Mouse (Mus musculus) hindbrain, embryonic 10.5 days (tissue): ENCODE measurements at regions not wholly inside any gene's neighbourhood (a gene's known extent, or its start where the extent isn't known, plus 50 kb on each side); places are given as distances from the start of the nearest gene placed in this dataset.

Source experiments
- DNase-seq: peaks from one replicate; pipeline ENCODE4 v3.0.0-alpha.2; 2017; ENCODE audit warnings: low spot score
- H3K27ac ChIP-seq: fragments of 300-500 bp; sonication (generic); 2 replicates; pipeline ENCODE4 v1.5.1; 2016; ENCODE audit warnings: mild to moderate bottlenecking, moderate library complexity
- H3K27me3 ChIP-seq: fragments of 300-500 bp; sonication (generic); 2 replicates; pipeline ENCODE4 v1.6.1; 2016; ENCODE audit warnings: mild to moderate bottlenecking; ENCODE audit not compliant: poor library complexity, insufficient read depth, severe bottlenecking
- H3K36me3 ChIP-seq: fragments of 300-500 bp; sonication (generic); 2 replicates; pipeline ENCODE4 v1.6.1; 2016; ENCODE audit warnings: mild to moderate bottlenecking, moderate library complexity
- H3K4me1 ChIP-seq: fragments of 300-500 bp; sonication (generic); replicated peaks from 2 replicates; pipeline ENCODE4 v1.6.1; 2016; ENCODE audit warnings: mild to moderate bottlenecking
- H3K4me3 ChIP-seq: fragments of 300-500 bp; sonication (generic); 2 replicates; pipeline ENCODE4 v1.5.1; 2016; ENCODE audit warnings: mild to moderate bottlenecking, moderate library complexity
- H3K9me3 ChIP-seq: fragments of 300-500 bp; sonication (generic); 2 replicates; pipeline ENCODE4 v1.6.1; 2016; ENCODE audit warnings: mild to moderate bottlenecking, moderate library complexity
- WGBS: fragments of 180-500 bp; shearing (Covaris S2); methylation state at CpG from one replicate; pipeline ENCODE4 v1.1.7; 2016; 5-methylcytosine and 5-hydroxymethylcytosine counted together

GRCm38 (mm10) chr4:70844742-70845141 is 309.9 kb upstream of the Megf9 start:
- no peaks in the 10 kb centered on the region for H3K9me3 ChIP-seq
- no peaks in the 10 kb centered on the region for H3K4me1 ChIP-seq
- 73% methylated on average over 1 of the region's 1 CpGs for WGBS
- no peaks in the 10 kb centered on the region for H3K36me3 ChIP-seq
- no peak overlapping the region for H3K4me3 ChIP-seq
- H3K27ac ChIP-seq, result no peak overlapping the region
- no peaks in the 10 kb centered on the region for H3K27me3 ChIP-seq
- DNase-seq, result no peak

- no peak for DNase-seq
- H3K9me3 ChIP-seq, result no peaks in the 10 kb centered on the region
- WGBS, result 80% methylated on average over 2 of the region's 2 CpGs
- no peaks in the 10 kb centered on the region for H3K4me1 ChIP-seq
- H3K36me3 ChIP-seq, result no peaks in the 10 kb centered on the region
- H3K27ac ChIP-seq, result no peak overlapping the region
- no peaks in the 10 kb centered on the region for H3K27me3 ChIP-seq
- no peak overlapping the region for H3K4me3 ChIP-seq
Measured at GRCm38 (mm10) chr4:70810956-70811316, 276.1 kb upstream of the Megf9 start.

DNA sequence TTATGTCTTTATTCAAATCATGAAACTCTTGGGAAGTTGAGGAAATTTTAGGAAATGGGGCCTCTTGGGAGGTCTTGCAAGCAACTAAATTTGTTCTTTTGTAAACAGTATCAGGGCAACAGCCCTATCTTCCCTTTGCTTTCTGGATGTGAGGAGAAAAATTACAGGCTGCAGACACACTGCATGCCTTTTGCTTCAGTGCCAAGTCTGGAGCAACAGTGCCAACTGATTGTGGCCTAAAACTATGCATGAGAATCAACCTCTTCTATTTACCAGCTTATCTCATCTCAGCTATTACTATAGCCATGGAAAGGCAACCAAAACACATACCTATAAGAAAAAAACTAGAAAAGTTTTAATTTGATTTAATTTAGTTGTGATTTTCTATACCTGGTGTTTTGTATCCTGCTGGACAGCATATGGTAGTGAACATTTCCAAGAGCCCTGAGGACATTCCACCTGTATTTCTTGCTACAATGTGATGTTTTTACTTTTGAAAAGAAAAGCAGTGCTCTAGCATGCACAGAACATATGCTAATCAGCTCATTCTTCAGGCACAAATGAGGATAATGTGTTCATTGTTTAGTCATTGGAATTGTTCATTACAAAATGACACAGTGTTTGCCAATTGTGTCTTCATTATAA is 275.6 kb upstream of the Megf9 start:
- no peaks in the 10 kb centered on the region for H3K9me3 ChIP-seq
- no peaks in the 10 kb centered on the region for H3K36me3 ChIP-seq
- no peak overlapping the region for H3K27ac ChIP-seq
- no peaks in the 10 kb centered on the region for H3K27me3 ChIP-seq
- no peak for DNase-seq
- no peaks in the 10 kb centered on the region for H3K4me1 ChIP-seq
- H3K4me3 ChIP-seq, result no peak overlapping the region

DNA sequence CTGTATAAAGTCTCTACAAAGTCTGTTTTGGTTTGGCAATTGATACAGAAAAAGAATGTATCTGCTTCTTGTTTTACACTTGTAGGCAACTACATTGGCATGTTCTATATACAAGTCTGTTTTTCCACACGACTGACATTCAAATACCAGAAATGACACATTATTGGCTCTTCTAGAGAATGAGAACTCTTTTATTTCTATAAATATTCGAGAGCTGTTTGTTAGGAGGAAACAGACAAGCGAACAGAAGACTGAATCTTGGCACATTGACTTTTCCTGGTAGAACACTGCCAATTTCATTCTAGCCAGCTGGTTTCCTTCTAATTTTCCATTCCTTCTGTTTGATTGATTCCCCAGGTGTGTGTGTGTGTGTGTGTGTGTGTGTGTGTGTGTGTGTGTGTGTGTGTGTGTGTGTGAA is 270.1 kb upstream of the Megf9 start:
- 78% methylated on average over 3 of the region's 3 CpGs for WGBS

DNA sequence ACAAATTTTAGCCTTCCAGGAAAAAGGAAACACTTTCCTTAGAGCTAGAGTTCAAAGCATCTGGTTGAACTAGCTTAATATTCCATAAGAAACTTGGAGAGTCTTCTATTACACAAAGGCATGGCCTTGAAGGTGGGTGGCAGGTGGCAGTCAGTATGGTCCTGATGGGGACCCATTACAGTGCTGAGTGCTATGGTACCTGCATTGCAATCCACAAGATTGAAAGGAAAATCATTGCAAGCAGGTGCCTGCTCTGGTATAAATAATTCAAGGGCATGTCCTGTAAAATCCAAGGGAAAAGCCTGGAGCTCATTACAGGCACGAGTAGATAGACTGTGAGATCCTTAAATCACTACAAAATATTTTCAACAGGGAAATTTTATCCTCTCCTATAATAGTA is 263.7 kb upstream of the Megf9 start:
- 70% methylated on average over 1 of the region's 1 CpGs for WGBS
- DNase-seq, result no peak
- no peaks in the 10 kb centered on the region for H3K9me3 ChIP-seq
- H3K36me3 ChIP-seq, result no peaks in the 10 kb centered on the region
- no peak overlapping the region for H3K27ac ChIP-seq
- no peaks in the 10 kb centered on the region for H3K27me3 ChIP-seq
- no peaks in the 10 kb centered on the region for H3K4me1 ChIP-seq
- H3K4me3 ChIP-seq, result no peak overlapping the region

More for the DNA sequence above, 270.1 kb upstream of the Megf9 start:
- Histone ChIP-seq H3K9me3 (no peaks in the 10 kb centered on the region), H3K27me3 (no peaks in the 10 kb centered on the region), H3K27ac (no peak overlapping the region), H3K4me3 (no peak overlapping the region), H3K36me3 (no peaks in the 10 kb centered on the region), H3K4me1 (no peaks in the 10 kb centered on the region)
- no peak for DNase-seq

- Histone ChIP-seq H3K9me3 (no peaks in the 10 kb centered on the region), H3K27ac (no peak overlapping the region), H3K4me3 (no peak overlapping the region), H3K4me1 (no peaks in the 10 kb centered on the region), H3K27me3 (no peaks in the 10 kb centered on the region), H3K36me3 (no peaks in the 10 kb centered on the region)
- 88% methylated on average over 3 of the region's 3 CpGs for WGBS
- no peak for DNase-seq
Measured at GRCm38 (mm10) chr4:70797935-70798334, 263.1 kb upstream of the Megf9 start.

GRCm38 (mm10) chr4:70783487-70783886 is 248.7 kb upstream of the Megf9 start:
- WGBS, result 70% methylated on average over 2 of the region's 2 CpGs
- no peak for DNase-seq

DNA sequence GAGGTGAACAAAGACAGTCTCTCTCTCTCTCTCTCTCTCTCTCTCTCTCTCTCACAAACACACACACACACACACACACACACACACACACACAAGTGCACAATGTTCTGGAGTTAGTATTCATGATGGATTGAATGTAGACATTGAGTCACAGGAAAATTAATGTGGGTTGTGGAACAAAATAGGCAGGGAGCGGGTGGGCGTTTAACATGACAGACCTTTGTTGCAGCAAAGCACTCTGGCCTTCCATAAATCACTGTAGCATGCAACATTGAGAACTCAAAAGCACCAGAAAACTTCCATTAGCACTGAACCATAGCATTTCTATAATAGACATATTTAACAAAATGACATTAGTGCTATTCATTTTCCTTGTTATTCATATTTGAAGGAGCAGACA is 246.8 kb upstream of the Megf9 start:
- Histone ChIP-seq H3K27me3 (no peaks in the 10 kb centered on the region), H3K4me1 (no peaks in the 10 kb centered on the region), H3K27ac (no peak overlapping the region), H3K36me3 (no peaks in the 10 kb centered on the region), H3K4me3 (no peak overlapping the region), H3K9me3 (no peaks in the 10 kb centered on the region)
- 78% methylated on average over 2 of the region's 2 CpGs for WGBS
- no peak for DNase-seq

More at GRCm38 (mm10) chr4:70783487-70783886, 248.7 kb upstream of the Megf9 start:
- Histone ChIP-seq H3K36me3 (no peaks in the 10 kb centered on the region), H3K4me3 (no peak overlapping the region), H3K9me3 (no peaks in the 10 kb centered on the region), H3K4me1 (no peaks in the 10 kb centered on the region), H3K27me3 (no peaks in the 10 kb centered on the region), H3K27ac (no peak overlapping the region)

DNA sequence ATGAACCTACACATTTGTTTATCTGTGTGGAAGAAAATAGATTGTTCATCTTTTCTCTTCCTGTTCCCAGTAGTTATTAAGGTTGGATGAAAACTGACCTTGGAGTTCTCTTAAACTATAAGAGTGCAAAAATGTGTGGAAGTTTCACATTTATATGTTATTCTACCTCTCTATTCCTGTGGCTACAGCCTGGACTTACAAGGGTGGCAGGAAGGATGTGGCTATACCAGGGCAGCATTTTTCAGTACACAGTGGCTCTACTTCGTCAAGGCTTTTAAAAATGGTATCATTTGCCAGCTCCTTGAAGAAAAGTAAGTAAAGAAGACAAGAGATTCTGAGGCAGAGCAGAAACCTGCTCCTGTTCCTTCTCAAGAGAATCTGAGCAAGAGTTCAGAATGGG is 241.5 kb upstream of the Megf9 start:
- WGBS, result 90% methylated on average over 1 of the region's 1 CpGs
- Histone ChIP-seq H3K9me3 (no peaks in the 10 kb centered on the region), H3K27ac (no peak overlapping the region), H3K27me3 (no peaks in the 10 kb centered on the region), H3K36me3 (no peaks in the 10 kb centered on the region), H3K4me3 (no peak overlapping the region), H3K4me1 (no peaks in the 10 kb centered on the region)
- no peak for DNase-seq

GRCm38 (mm10) chr4:70743425-70743824 is 208.6 kb upstream of the Megf9 start:
- Histone ChIP-seq H3K4me1 (0 out of 2 replicates have a peak, but pooled peaks cover 11% of the 10 kb centered on the region), H3K27ac (no peak overlapping the region), H3K36me3 (no peaks in the 10 kb centered on the region), H3K27me3 (no peaks in the 10 kb centered on the region), H3K9me3 (no peaks in the 10 kb centered on the region), H3K4me3 (no peak overlapping the region)
- DNase-seq, result no peak
- 82% methylated on average over 1 of the region's 1 CpGs for WGBS

DNA sequence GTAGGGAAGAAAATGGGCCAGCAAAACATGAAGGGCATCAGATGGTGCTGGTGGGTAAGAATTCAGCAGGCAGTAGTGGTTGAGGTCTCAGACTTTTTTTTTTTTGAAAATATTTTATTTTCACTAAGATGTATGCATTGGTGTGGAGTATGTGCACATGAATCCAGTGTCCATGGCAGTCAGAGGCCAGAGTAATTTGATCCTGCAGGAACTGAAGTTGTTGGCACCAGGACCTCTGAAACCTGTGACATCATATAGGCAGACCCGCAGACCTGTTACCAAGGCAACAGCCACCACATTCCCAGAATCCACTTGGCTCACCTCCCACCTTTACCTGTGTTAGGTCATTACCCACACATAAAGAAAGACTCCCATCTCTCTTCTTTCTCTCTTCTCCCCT is 207.2 kb upstream of the Megf9 start:
- Histone ChIP-seq H3K36me3 (no peaks in the 10 kb centered on the region), H3K27ac (no peak overlapping the region), H3K4me3 (no peak overlapping the region), H3K9me3 (no peaks in the 10 kb centered on the region), H3K27me3 (no peaks in the 10 kb centered on the region), H3K4me1 (0 out of 2 replicates have a peak, but pooled peaks cover 11% of the 10 kb centered on the region)
- 58% methylated on average over 1 of the region's 1 CpGs for WGBS
- DNase-seq, result peak; percentile 4

GRCm38 (mm10) chr4:70741121-70741520 is 206.3 kb upstream of the Megf9 start:
- H3K36me3 ChIP-seq, result no peaks in the 10 kb centered on the region
- no peaks in the 10 kb centered on the region for H3K27me3 ChIP-seq
- 0 out of 2 replicates have a peak, but pooled peaks cover 11% of the 10 kb centered on the region for H3K4me1 ChIP-seq
- DNase-seq, result peak; percentile 6
- 9% methylated on average over 4 of the region's 4 CpGs for WGBS
- H3K27ac ChIP-seq, result no peak overlapping the region
- no peaks in the 10 kb centered on the region for H3K9me3 ChIP-seq
- H3K4me3 ChIP-seq, result no peak overlapping the region

DNA sequence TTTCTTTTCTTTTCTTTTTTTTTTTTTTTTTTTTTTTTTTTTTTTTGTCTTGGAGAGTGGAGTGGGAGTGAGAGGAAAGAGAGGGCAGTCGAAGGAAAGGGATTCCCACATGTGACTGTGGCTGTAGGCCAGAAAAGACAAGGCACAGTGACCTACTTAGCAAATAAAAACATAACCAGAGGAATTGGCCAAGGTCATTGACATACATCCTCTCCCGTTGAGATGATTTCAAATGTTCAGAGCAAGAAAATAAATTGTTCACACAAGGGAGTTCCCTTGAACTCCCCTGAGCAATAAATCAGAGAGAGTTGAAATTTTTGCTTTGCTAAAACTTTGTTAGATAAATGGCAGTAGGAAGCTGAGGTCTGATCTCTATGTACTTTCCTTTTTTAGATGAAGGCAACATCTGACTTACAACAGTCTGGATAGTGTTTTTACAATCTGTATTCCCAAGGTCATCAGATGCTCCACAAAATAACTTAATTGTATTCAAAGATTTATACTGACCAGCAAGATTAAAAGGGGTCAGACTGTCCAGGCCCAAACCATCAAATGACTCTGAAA is 174.4 kb upstream of the Megf9 start:
- DNase-seq, result no peak
- Histone ChIP-seq H3K36me3 (no peaks in the 10 kb centered on the region), H3K4me3 (no peak overlapping the region), H3K27ac (no peak overlapping the region), H3K4me1 (no peaks in the 10 kb centered on the region), H3K27me3 (no peaks in the 10 kb centered on the region), H3K9me3 (no peaks in the 10 kb centered on the region)
- 64% methylated on average over 2 of the region's 2 CpGs for WGBS
